Mouse (Mus musculus) thymus, postnatal 10 days (tissue): ENCODE results near the gene Cort.

Source experiments
- DNase-seq, 2 experiments: peaks; one replicate each; pipeline ENCODE4 v3.0.0; 2021; ENCODE audit warnings: low spot score in 2 of 2

Gene Cort

DNA sequence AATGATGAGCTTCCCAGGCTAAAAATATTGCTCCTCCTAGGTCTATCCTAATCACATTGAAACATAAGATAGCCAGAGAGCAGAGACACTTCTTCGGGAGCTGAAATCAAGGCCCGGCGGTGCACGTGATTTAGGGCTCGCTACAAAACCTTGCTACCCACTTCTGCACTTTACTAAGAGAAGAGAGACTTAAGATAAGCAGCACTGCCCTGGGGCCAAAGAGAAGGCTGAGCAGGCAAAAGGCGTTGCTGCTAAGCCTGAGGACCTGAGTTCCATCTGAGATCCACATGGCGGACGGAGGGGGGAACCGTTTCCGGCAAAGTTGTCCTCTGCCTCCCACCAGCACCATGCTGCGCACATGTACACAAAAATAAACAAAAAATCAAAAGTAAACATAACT lies 28.0 kb downstream of the Cort start:
- DNase-seq: no peak

DNA sequence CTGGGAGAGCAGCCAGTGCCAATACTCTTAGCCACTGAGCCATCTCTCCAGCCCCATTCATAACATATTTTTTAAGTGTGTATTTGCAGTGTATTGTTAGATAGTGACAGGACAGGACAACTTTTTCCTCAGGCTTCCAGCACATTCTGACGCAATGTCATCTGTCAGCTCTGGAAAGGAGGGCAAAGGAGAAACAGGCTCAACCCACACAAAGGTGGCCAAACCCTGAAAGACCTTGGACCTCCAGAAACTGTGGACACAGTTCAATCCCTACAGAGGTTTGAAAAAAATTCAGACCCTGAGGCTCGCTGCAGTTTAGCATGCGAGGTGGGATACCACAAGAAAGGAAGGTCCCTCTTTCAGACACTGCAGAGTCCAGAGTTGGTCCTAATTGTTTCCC lies 28.6 kb downstream of the Cort start:
- no peak for DNase-seq

DNA sequence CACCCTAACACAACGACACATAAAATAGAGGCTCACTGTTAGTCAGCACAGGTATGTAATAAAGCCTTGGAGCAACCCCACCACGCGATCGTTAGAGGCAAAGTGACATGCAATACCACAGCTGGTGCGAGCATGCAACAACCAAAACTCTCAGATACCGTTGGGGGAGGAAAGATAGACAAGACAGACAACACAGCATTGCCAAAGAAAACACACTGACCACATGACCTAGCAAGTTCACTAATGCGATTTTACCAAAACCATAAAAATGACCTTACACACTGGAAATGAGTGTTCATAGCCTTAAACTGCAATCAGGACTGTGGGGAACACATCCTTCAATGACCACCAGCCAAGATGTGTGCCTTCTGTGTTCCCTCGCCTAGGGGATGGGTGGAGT lies 35.2 kb downstream of the Cort start:
- DNase-seq: no peak

DNA sequence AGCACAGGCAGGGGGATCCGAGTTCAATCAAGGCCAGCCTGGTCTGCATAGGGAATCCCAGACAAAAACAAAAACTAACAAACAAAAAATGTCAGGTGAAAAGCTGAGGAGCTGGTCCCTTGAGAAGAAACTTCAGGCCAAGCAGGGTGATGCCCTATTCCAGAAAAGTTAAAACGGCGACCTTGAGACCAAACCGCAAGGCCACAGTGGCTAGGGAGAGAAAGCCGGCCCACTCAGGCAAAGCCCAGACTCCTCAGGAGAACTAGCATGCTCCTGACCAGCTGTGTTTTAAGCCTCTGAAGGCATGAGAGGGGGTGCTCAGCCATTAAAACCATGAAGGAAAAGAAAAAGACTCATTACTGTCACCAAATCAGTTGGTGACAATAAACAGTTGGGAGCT lies 41.2 kb downstream of the Cort start:
- no peak for DNase-seq

DNA sequence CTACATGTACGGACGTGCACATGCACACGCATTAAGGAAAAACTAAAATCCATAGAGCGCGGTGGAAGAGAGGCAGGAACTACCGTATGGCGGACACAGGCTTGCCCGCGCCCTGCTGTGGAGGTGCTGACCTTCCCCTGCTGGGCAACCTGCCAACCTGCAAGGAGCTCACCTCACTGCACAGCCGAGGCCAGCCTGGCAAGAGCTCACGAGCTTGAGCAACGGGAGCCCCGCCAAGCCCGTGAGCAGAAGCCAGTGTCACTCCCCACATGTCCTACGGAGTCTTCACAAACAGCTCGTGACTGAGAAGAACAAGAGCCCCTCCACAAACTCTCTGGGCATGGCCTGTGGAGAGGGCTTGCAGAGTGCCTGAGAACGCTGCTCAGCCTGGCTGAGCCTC lies 45.0 kb downstream of the Cort start:
- DNase-seq: no peak

GRCm38 (mm10) chr4:149080111-149080510 lies 46.5 kb downstream of the Cort start:
- DNase-seq: no peak

DNA sequence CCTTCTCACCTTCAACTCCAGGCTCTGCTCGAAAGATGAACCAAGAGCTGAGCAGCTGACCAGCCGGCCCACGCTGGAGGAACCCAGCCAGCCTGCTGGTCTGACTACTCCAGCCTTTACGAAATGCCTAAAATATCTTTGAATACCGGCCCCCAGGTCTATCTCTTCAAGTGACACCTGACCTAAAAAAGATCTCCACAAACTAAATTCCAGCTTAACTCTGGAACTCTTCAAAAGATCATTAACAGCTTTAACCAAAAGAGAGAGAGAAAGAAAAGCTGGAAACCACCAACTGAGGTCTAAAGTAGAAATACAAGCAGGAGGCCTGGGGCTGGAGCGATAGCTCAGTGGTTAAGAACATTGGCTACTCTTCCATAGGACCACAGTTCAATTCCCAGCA lies 46.9 kb downstream of the Cort start:
- no peak for DNase-seq

GRCm38 (mm10) chr4:149078261-149078660 lies 48.3 kb downstream of the Cort start:
- no peak for DNase-seq

DNA sequence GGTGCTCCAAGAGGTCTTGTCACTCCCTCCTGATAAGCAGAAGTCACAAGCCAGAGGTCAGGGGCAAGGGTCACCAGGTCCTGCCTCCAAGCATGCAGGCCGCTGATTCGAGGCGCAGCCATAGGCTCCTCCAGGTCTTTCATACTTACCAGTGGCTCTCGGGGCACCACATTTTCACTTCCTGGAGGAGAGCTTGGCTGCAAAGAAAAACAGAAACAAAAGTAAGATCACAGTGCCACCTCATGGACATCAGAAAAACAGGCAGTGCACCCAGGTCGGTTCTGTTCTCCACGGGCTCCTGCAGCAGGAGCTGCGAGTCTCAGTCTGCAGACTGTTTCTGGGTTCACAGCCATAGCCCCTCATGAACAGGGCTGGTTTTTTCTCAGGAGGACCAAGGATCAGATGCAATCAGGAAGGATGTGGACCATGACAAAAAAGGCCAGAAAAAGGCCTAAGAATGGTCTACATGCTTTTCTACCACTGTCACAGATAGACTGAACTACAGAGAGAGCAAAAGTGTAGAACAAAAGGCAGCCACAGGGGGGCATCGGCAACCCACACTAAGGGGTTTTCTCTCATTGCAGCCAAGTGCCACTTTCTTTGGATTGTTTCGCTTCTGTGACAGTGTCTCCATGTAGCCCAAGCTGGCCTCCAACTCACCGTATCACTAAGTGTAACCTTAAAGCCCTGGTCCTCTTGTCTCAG lies 50.5 kb downstream of the Cort start:
- peak; percentile 56 to 70 for DNase-seq

DNA sequence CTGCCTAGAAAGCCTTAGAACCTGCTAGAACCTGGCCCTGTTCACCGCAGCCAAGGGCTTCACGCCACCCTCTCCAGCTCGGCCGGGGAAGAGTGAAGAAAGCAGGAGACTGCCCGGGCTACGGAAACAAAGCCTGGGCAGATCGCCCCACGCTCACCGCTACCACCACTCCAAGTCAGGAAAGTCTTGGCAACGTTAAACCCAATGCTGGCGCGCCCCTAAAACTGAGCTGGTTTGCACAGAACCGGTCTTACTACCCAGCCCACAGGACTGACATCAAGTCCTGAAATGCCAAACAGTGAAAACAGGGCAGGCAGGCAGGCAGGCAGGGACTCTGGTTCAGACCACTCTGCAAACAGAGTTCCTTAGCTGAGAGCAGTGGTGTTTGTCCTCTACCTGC lies 51.5 kb downstream of the Cort start:
- no peak for DNase-seq
